Mouse (Mus musculus) embryonic fibroblast, embryonic 13.5 days (primary cell): Measurements from ENCODE around the gene Tex26. TPM values are rescaled to one million over a fixed set of nuclear protein-coding genes. Genes with fewer than 3 reads are reported as not detected.

Experiments used
- H3K27ac ChIP-seq: 2 replicates; pipeline ENCODE4 v1.5.1; 2012; ENCODE audit warnings: low read length, control low read depth, inconsistent platforms; ENCODE audit not compliant: insufficient read depth
- H3K4me1 ChIP-seq: 2 replicates; pipeline ENCODE4 v1.6.1; 2011; ENCODE audit warnings: low read length; ENCODE audit not compliant: control insufficient read depth, insufficient read depth
- H3K4me3 ChIP-seq: 2 replicates; pipeline ENCODE4 v1.5.1; 2011; ENCODE audit warnings: mild to moderate bottlenecking, control low read depth, low read length; ENCODE audit not compliant: insufficient read depth
- CTCF ChIP-seq: IDR thresholded peaks from 2 replicates; pipeline ENCODE4 v1.5.1; 2011; ENCODE audit warnings: mild to moderate bottlenecking, control low read depth, low read length, moderate library complexity, borderline replicate concordance; ENCODE audit not compliant: insufficient read depth
- POLR2A ChIP-seq: IDR thresholded peaks from 2 replicates; pipeline ENCODE4 v1.6.1; 2011; ENCODE audit warnings: low read depth, mild to moderate bottlenecking, control low read depth, low read length, moderate library complexity
- polyA plus RNA-seq: library from polyadenylated mRNA; stranded (reverse); fragments of >200 nt; gene quantifications from 2 replicates; pipeline ENCODE4 v1.2.4, GENCODE M21; 2011; ENCODE audit warnings: low read depth; ENCODE audit not compliant: missing spikeins, insufficient read length

The Tex26 gene
- polyA plus RNA-seq, 1 experiment, result 1.6 TPM

GRCm38 (mm10) chr5:149446495-149446894 lies 7.0 kb downstream of the Tex26 start:
- Histone ChIP-seq H3K27ac (no peak overlapping the region), H3K4me1 (peaks cover 4% of the 10 kb centered on the region), H3K4me3 (no peak overlapping the region)
- TF ChIP-seq CTCF (no peak), POLR2A (no peak)

- no peak for TF ChIP-seq POLR2A
- TF ChIP-seq CTCF, result no peak
- H3K4me3 ChIP-seq, result no peak overlapping the region
- no peak overlapping the region for H3K27ac ChIP-seq
- H3K4me1 ChIP-seq, result peaks cover 4% of the 10 kb centered on the region
Observed at GRCm38 (mm10) chr5:149447733-149448132, 8.3 kb downstream of the Tex26 start.

- TF ChIP-seq CTCF, result no peak
- no peak for TF ChIP-seq POLR2A
- Histone ChIP-seq H3K4me1 (peaks cover 3% of the 10 kb centered on the region), H3K4me3 (no peak overlapping the region), H3K27ac (no peak overlapping the region)
Observed at GRCm38 (mm10) chr5:149449406-149449805, 9.9 kb downstream of the Tex26 start.

DNA sequence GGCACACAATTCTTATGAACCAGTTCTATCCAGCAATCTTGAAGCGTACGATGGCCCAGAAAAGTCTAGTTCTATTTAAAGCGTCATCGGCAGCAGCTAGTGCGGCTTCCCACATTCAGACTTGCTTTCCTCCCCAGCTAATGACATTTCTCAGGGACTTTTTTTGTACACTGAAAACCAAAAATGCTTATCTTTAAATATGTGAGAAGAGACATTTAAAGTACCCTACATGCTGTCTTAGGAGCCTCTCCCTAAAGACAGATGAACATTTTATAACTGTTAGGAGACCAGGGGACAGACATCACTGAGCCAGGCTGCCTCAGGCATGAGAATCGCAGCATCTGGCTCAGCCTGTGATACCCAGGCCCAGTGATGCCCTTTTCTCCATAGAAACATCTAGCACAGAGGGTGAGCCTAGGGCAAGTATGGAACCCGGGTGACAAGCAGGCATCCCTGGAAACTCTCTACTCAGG lies 11.8 kb downstream of the Tex26 start:
- H3K4me1 ChIP-seq, result no peaks in the 10 kb centered on the region
- no peak for TF ChIP-seq CTCF
- no peak for TF ChIP-seq POLR2A

GRCm38 (mm10) chr5:149454281-149454680 lies 14.8 kb downstream of the Tex26 start:
- no peak for TF ChIP-seq POLR2A
- peak; percentile 51; the same call in 1 of the 2 replicates for TF ChIP-seq CTCF

More for the DNA sequence above, 11.8 kb downstream of the Tex26 start:
- Histone ChIP-seq H3K4me3 (no peak overlapping the region), H3K27ac (no peak overlapping the region)

GRCm38 (mm10) chr5:149456544-149456943 lies 17.1 kb downstream of the Tex26 start:
- H3K4me1 ChIP-seq, result no peaks in the 10 kb centered on the region
- no peak overlapping the region for H3K4me3 ChIP-seq
- H3K27ac ChIP-seq, result no peak overlapping the region
- TF ChIP-seq POLR2A (no peak), CTCF (no peak)

More at GRCm38 (mm10) chr5:149454281-149454680, 14.8 kb downstream of the Tex26 start:
- H3K4me3 ChIP-seq, result no peak overlapping the region
- no peaks in the 10 kb centered on the region for H3K4me1 ChIP-seq
- no peak overlapping the region for H3K27ac ChIP-seq

GRCm38 (mm10) chr5:149462071-149462470 lies 22.6 kb downstream of the Tex26 start:
- H3K4me3 ChIP-seq, result no peak overlapping the region
- H3K4me1 ChIP-seq, result peaks cover 5% of the 10 kb centered on the region; the same call in 1 of the 2 replicates
- TF ChIP-seq CTCF (no peak), POLR2A (no peak)
- peak overlapping the region; percentile 95 for H3K27ac ChIP-seq

- Histone ChIP-seq H3K27ac (no peak overlapping the region), H3K4me3 (no peak overlapping the region), H3K4me1 (peaks cover 5% of the 10 kb centered on the region; the same call in 1 of the 2 replicates)
- no peak for TF ChIP-seq CTCF
- TF ChIP-seq POLR2A, result no peak
Observed at GRCm38 (mm10) chr5:149465305-149465704, 25.8 kb downstream of the Tex26 start.

DNA sequence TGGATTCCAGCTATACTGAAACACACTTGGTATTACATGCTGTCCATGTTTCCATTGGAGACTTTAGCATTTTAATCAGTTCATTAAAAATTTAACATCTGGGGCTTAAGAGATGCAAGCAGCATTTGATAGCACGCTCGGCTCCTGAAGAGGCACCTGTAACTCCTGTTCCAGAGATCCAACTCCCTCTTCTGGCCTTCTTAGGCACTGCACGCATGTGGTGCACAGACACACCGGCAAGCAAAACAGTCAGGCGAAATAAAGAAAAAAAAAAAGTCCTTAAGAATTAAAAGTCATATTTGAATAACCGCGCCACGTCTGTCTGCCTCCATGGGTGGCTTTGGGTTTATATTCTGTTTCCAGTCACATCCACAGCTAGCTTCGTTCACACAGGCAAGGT lies 34.7 kb downstream of the Tex26 start:
- no peak overlapping the region for H3K27ac ChIP-seq
- H3K4me1 ChIP-seq, result no peaks in the 10 kb centered on the region
- no peak overlapping the region for H3K4me3 ChIP-seq
- TF ChIP-seq CTCF, result no peak
- TF ChIP-seq POLR2A, result no peak

GRCm38 (mm10) chr5:149474701-149475468 lies 35.4 kb downstream of the Tex26 start:
- Histone ChIP-seq H3K4me3 (no peak overlapping the region), H3K4me1 (no peaks in the 10 kb centered on the region), H3K27ac (no peak overlapping the region)
- no peak for TF ChIP-seq CTCF
- no peak for TF ChIP-seq POLR2A
